Mouse (Mus musculus): ENCODE results near the gene Glb1. TPM values are rescaled to one million over a fixed set of nuclear protein-coding genes. Genes with fewer than 3 reads are reported as not detected.
"Not testable (repeated sequence)": the region's sequence is repeated elsewhere in the genome, so short reads cannot be mapped to it uniquely, and the experiment has no call there.

Glb1 gene
- total RNA-seq, 2 experiments from 2014 or later: 2.4 to 15.9 TPM

- ATAC-seq (replicated peaks; ENCODE audit: low FRiP score, poor library complexity, severe bottlenecking): no peak
These were observed 10.2 kb upstream of the Glb1 start for GRCm38 (mm10) chr9:114390749-114391075.

- ATAC-seq (replicated peaks; ENCODE audit: low FRiP score, poor library complexity, severe bottlenecking): not testable (repeated sequence)
These were observed 6.7 kb upstream of the Glb1 start for GRCm38 (mm10) chr9:114394136-114394535.

GRCm38 (mm10) chr9:114394677-114395076 is 6.2 kb upstream of the Glb1 start:
- no peak for ATAC-seq (replicated peaks; ENCODE audit: low FRiP score, poor library complexity, severe bottlenecking)

- peak; percentile 70 for ATAC-seq (replicated peaks; ENCODE audit: low FRiP score, poor library complexity, severe bottlenecking)
These were observed 5.6 kb upstream of the Glb1 start for GRCm38 (mm10) chr9:114395258-114395657.

- ATAC-seq (replicated peaks; ENCODE audit: low FRiP score, poor library complexity, severe bottlenecking): no peak
These were observed 1.2 kb upstream of the Glb1 start for GRCm38 (mm10) chr9:114399680-114400079.

- ATAC-seq (replicated peaks; ENCODE audit: low FRiP score, poor library complexity, severe bottlenecking): no peak
These were observed 308 bp upstream of the Glb1 start for GRCm38 (mm10) chr9:114400588-114400948.

- ATAC-seq (replicated peaks; ENCODE audit: low FRiP score, poor library complexity, severe bottlenecking): no peak
These were observed 807 bp downstream of the Glb1 start for GRCm38 (mm10) chr9:114401685-114402080.

GRCm38 (mm10) chr9:114407676-114408075 is 6.8 kb downstream of the Glb1 start:
- no peak for ATAC-seq (replicated peaks; ENCODE audit: low FRiP score, poor library complexity, severe bottlenecking)

- ATAC-seq (replicated peaks; ENCODE audit: low FRiP score, poor library complexity, severe bottlenecking): no peak
These were observed 9.5 kb downstream of the Glb1 start for GRCm38 (mm10) chr9:114410313-114410862.

- no peak for ATAC-seq (replicated peaks; ENCODE audit: low FRiP score, poor library complexity, severe bottlenecking)
These were observed 10.4 kb downstream of the Glb1 start for GRCm38 (mm10) chr9:114411295-114411694.

- no peak for ATAC-seq (replicated peaks; ENCODE audit: low FRiP score, poor library complexity, severe bottlenecking)
These were observed 11.5 kb downstream of the Glb1 start for GRCm38 (mm10) chr9:114412406-114412805.

GRCm38 (mm10) chr9:114413866-114414265 is 13.0 kb downstream of the Glb1 start:
- ATAC-seq (replicated peaks; ENCODE audit: low FRiP score, poor library complexity, severe bottlenecking): no peak

- ATAC-seq (replicated peaks; ENCODE audit: low FRiP score, poor library complexity, severe bottlenecking): peak; percentile 64; the same call in 1 of the 2 replicates
These were observed 14.8 kb downstream of the Glb1 start for GRCm38 (mm10) chr9:114415701-114416100.

- no peak for ATAC-seq (replicated peaks; ENCODE audit: low FRiP score, poor library complexity, severe bottlenecking)
These were observed 16.0 kb downstream of the Glb1 start for GRCm38 (mm10) chr9:114416646-114417517.

- ATAC-seq (replicated peaks; ENCODE audit: low FRiP score, poor library complexity, severe bottlenecking): no peak; the same call in 1 of the 2 replicates
These were observed 17.3 kb downstream of the Glb1 start for GRCm38 (mm10) chr9:114418187-114418586.

- ATAC-seq (replicated peaks; ENCODE audit: low FRiP score, poor library complexity, severe bottlenecking): no peak
These were observed 19.6 kb downstream of the Glb1 start for GRCm38 (mm10) chr9:114420443-114420842.

GRCm38 (mm10) chr9:114421045-114421444 is 20.2 kb downstream of the Glb1 start:
- no peak for ATAC-seq (replicated peaks; ENCODE audit: low FRiP score, poor library complexity, severe bottlenecking)

GRCm38 (mm10) chr9:114421797-114422196 is 20.9 kb downstream of the Glb1 start:
- no peak for ATAC-seq (replicated peaks; ENCODE audit: low FRiP score, poor library complexity, severe bottlenecking)

GRCm38 (mm10) chr9:114425576-114425975 is 24.7 kb downstream of the Glb1 start:
- no peak for ATAC-seq (replicated peaks; ENCODE audit: low FRiP score, poor library complexity, severe bottlenecking)

GRCm38 (mm10) chr9:114426201-114426600 is 25.3 kb downstream of the Glb1 start:
- no peak for ATAC-seq (replicated peaks; ENCODE audit: low FRiP score, poor library complexity, severe bottlenecking)

GRCm38 (mm10) chr9:114427425-114427824 is 26.5 kb downstream of the Glb1 start:
- no peak for ATAC-seq (replicated peaks; ENCODE audit: low FRiP score, poor library complexity, severe bottlenecking)
